Mouse (Mus musculus) liver, embryonic 16.5 days (tissue): ENCODE measurements around the gene Tarbp1. TPM values are rescaled to one million over a fixed set of nuclear protein-coding genes. Genes with fewer than 3 reads are reported as not detected.

Source experiments
- ATAC-seq: fragments of 200-750 bp; cut with Nextera tagmentation; 2 replicates; pipeline ENCODE4 v1.8.0; 2017; ENCODE audit warnings: low read depth, mild to moderate bottlenecking, moderate number of reproducible peaks, moderate library complexity
- H3K27ac ChIP-seq: fragments of 300-500 bp; sonication (generic); 2 replicates; pipeline ENCODE4 v1.5.1; 2014; ENCODE audit warnings: mild to moderate bottlenecking, low read length
- H3K27me3 ChIP-seq: fragments of 300-500 bp; sonication (generic); 2 replicates; pipeline ENCODE4 v1.6.1; 2014; ENCODE audit warnings: low read depth, low read length, mixed read lengths; ENCODE audit not compliant: control insufficient read depth, insufficient read depth
- H3K36me3 ChIP-seq: fragments of 300-500 bp; sonication (generic); 2 replicates; pipeline ENCODE4 v1.6.1; 2014; ENCODE audit warnings: mild to moderate bottlenecking; ENCODE audit not compliant: control insufficient read depth, insufficient read depth
- H3K4me1 ChIP-seq: fragments of 300-500 bp; sonication (generic); 2 replicates; pipeline ENCODE4 v1.6.1; 2014; ENCODE audit warnings: low read depth, low read length, mixed read lengths; ENCODE audit not compliant: control insufficient read depth
- H3K4me2 ChIP-seq: fragments of 300-500 bp; sonication (generic); 2 replicates; pipeline ENCODE4 v1.6.1; 2014; ENCODE audit warnings: low read depth, low read length, mixed read lengths
- H3K4me3 ChIP-seq: fragments of 300-500 bp; sonication (generic); 2 replicates; pipeline ENCODE4 v1.5.1; 2014; ENCODE audit warnings: low read depth, mild to moderate bottlenecking, low read length
- H3K9ac ChIP-seq: fragments of 300-500 bp; sonication (generic); 2 replicates; pipeline ENCODE4 v1.6.1; 2014; ENCODE audit warnings: low read depth, low read length
- H3K9me3 ChIP-seq: fragments of 300-500 bp; sonication (generic); replicated peaks from 2 replicates; pipeline ENCODE4 v1.6.1; 2016; ENCODE audit warnings: low read length; ENCODE audit not compliant: control insufficient read depth
- WGBS: fragments of 180-500 bp; shearing (Covaris S2); extraction: QIAGEN DNeasy Blood & Tissue Kit; methylation state at CpG from one replicate; pipeline ENCODE4 v1.1.7; 2014; ENCODE audit not compliant: insufficient replicate concordance; 5-methylcytosine and 5-hydroxymethylcytosine counted together
- polyA plus RNA-seq: library from polyadenylated mRNA; unstranded; fragments of >200 nt; fragmentation: Nextera tagmentation; extraction: Ambion mirVana; gene quantifications from 2 replicates; pipeline ENCODE4 v1.2.1, GENCODE M21; 2015

Tarbp1 gene
- polyA plus RNA-seq = 1.1 and 1.3 TPM in 2 replicates

- H3K36me3 ChIP-seq = no peaks in the 10 kb centered on the region
- peak within 1 kb of the TSS; percentile 76 for H3K4me3 ChIP-seq
- H3K9ac ChIP-seq = peak within 1 kb of the TSS; percentile 71
- no peaks in the 10 kb centered on the region for H3K9me3 ChIP-seq
- peak within 1 kb of the TSS; percentile 80 for H3K4me2 ChIP-seq
- H3K4me1 ChIP-seq = peaks cover 10% of the 10 kb centered on the region
- peak within 1 kb of the TSS; percentile 44 for H3K27ac ChIP-seq
- under 1% methylated on average over 123 of the region's 124 CpGs for WGBS
- ATAC-seq = peak; percentile 85
- H3K27me3 ChIP-seq = peaks cover 3% of the 10 kb centered on the region
These were observed at the start of gene Tarbp1 for GRCm38 (mm10) chr8:126474299-126475187. Gene Tarbp1 (minus strand): TSS chr8:126475065.

DNA sequence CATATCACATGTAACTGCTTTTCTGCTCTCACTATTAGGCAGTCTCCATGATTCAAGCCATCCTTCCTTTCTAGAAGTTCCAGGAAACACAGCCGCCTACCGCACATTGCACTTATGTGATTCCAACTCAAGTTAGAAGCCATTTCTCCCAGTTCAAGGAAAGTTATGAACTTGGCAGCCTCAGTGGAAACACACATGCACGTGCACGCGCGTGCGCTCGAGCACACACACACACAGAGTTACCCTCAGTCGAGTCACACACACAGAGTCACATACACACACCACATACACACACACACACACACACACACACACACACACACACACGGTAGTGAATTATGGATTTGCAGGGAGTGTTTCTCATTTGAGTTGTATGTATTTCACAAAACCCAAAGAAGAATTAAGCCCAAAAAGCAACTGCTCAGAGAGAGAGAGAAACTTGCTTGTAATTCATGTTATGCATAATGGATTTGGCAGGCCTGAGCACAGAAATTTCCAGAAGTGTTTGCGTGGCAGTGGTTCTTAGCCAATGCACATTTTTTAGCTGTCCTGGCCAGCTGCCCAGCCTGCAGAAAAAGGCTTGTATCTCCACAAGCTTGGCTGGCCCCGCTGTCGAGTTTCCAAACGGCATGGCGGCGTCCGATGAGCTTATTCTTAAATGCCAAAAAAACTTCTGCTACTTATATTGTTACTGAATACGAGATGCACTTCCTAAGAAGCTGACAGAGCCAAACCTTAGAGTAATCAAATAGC lies 49.5 kb upstream of the Tarbp1 start:
- 73% methylated on average over 18 of the region's 18 CpGs for WGBS
- Histone ChIP-seq H3K4me1 (no peaks in the 10 kb centered on the region), H3K27me3 (no peaks in the 10 kb centered on the region), H3K27ac (no peak overlapping the region), H3K9me3 (no peaks in the 10 kb centered on the region), H3K9ac (no peak overlapping the region), H3K4me2 (no peak overlapping the region), H3K36me3 (no peaks in the 10 kb centered on the region), H3K4me3 (no peak overlapping the region)
- no peak for ATAC-seq

DNA sequence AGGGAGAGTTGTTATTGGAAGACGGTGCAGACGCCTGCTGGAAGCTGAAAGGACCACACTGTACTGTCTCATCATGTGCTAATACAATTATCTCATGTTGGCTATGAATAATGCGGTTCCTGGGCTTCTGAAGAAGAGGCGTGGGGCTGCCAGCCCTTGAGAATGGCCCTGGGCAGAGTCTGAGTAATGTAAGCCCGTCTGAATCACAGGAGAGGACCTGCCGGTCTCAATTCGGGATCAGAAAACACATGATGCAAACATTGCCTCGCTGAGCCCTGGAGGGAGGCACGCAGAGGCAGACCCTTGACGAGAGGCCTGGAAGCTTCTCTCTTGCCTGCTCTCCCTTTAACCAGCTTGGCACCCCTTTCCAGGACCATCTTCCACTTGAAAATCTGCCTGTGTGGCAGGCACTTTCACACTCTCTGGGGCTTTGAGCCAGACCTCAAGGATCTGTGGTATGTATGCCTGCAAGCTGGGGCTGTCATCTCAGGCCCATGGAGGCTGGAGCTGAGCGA lies 48.3 kb upstream of the Tarbp1 start:
- Histone ChIP-seq H3K4me2 (no peak overlapping the region), H3K9me3 (no peaks in the 10 kb centered on the region), H3K36me3 (no peaks in the 10 kb centered on the region), H3K27me3 (no peaks in the 10 kb centered on the region), H3K4me3 (no peak overlapping the region), H3K27ac (no peak overlapping the region), H3K9ac (no peak overlapping the region), H3K4me1 (no peaks in the 10 kb centered on the region)
- ATAC-seq = no peak
- 68% methylated on average over 11 of the region's 11 CpGs for WGBS

- H3K4me2 ChIP-seq = no peak overlapping the region
- 66% methylated on average over 4 of the region's 4 CpGs for WGBS
- no peak for ATAC-seq
These were observed 44.6 kb upstream of the Tarbp1 start for GRCm38 (mm10) chr8:126519447-126519975.

GRCm38 (mm10) chr8:126516620-126517577 lies 42.0 kb upstream of the Tarbp1 start:
- H3K9me3 ChIP-seq = no peaks in the 10 kb centered on the region
- H3K27ac ChIP-seq = 0 out of 2 replicates have a peak overlapping the region, but pooled peaks have one; percentile 3
- 23% methylated on average over 27 of the region's 27 CpGs for WGBS
- H3K9ac ChIP-seq = no peak overlapping the region
- H3K4me1 ChIP-seq = no peaks in the 10 kb centered on the region; the same call in 1 of the 2 replicates
- H3K4me2 ChIP-seq = peak overlapping the region; percentile 40
- no peaks in the 10 kb centered on the region for H3K36me3 ChIP-seq
- no peak overlapping the region for H3K4me3 ChIP-seq
- ATAC-seq = peak; percentile 77
- no peaks in the 10 kb centered on the region for H3K27me3 ChIP-seq

More at GRCm38 (mm10) chr8:126519447-126519975, 44.6 kb upstream of the Tarbp1 start:
- Histone ChIP-seq H3K9ac (no peak overlapping the region), H3K4me1 (no peaks in the 10 kb centered on the region; the same call in 1 of the 2 replicates), H3K9me3 (no peaks in the 10 kb centered on the region), H3K27me3 (no peaks in the 10 kb centered on the region), H3K27ac (no peak overlapping the region), H3K36me3 (no peaks in the 10 kb centered on the region), H3K4me3 (no peak overlapping the region)

DNA sequence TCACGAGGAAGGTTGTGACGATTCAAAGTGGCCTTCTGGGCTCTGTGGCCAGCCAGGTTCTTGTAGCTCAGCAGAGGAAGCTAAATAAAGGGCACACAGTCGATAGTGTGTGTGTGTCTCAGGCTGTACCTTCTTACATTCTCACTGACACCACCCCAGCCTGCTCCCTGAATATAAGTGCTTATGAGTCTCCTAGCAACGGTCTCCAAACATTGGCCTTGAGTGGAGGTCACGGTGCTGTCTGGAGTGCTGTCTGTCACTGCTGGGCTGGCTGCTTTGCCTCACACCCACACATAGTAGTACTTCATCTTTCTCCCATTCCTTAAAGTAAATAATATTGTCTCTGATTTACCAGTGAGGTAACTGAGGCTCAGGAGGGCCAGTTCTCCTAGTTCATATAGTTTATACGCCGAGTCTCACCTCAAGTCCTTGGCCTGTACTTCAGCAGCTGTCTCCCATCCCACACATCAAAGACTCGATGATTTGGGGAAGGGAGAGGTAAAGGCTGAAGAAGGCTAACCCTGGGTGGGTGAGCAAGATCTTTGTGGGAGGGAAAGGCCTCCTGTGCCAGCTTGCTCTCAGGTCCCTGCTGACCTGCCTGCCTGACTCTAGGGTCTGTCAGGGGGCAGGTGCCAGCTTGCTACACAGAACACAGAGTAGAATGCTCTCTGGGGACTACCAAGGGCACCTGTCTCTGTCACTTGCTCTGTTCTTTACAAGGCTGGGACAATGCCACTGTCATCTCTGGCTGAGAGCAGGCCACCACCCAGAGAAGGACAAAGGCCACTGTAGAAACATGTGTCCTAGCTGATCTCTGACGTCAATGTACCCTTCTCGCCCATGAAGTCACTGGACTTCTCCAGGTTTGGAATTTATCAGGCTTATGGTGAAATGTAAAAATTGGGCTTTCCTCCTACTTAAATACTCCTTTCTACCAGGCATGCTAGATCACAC lies 39.4 kb upstream of the Tarbp1 start:
- no peaks in the 10 kb centered on the region for H3K9me3 ChIP-seq
- no peaks in the 10 kb centered on the region for H3K36me3 ChIP-seq
- H3K4me2 ChIP-seq = no peak overlapping the region
- no peak overlapping the region for H3K4me3 ChIP-seq
- 59% methylated on average over 10 of the region's 10 CpGs for WGBS
- ATAC-seq = no peak
- no peaks in the 10 kb centered on the region; the same call in 1 of the 2 replicates for H3K4me1 ChIP-seq
- H3K27ac ChIP-seq = no peak overlapping the region
- no peaks in the 10 kb centered on the region for H3K27me3 ChIP-seq
- H3K9ac ChIP-seq = no peak overlapping the region

DNA sequence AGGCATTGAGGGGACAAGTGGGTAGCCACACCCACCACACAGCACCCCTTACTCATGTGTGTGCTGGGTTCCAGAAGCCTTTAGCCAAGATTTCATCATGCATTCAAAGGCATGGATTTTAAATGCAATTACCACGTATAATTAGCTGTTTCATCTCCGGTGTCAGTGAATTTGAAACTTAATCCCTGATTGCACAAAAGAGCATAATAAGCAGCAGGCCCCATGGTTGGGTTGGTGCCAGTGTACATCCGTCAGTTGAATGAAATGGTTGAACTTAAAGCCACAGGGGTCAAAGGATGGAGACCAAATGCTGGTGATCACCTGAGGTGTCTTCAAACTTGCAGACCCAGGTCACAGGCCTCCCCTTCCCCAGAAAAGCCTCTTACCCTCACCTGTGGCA lies 36.0 kb upstream of the Tarbp1 start:
- Histone ChIP-seq H3K9me3 (no peaks in the 10 kb centered on the region), H3K9ac (no peak overlapping the region), H3K27ac (no peak overlapping the region), H3K36me3 (no peaks in the 10 kb centered on the region), H3K4me3 (no peak overlapping the region), H3K27me3 (no peaks in the 10 kb centered on the region), H3K4me1 (no peaks in the 10 kb centered on the region; the same call in 1 of the 2 replicates), H3K4me2 (no peak overlapping the region)
- no peak for ATAC-seq
- WGBS = 54% methylated on average over 3 of the region's 3 CpGs
